Comparison of ENCODE assay signal across 13 mouse cellular contexts in genomic region chr7:139136906-139137491, GRCm38 (mm10). TPM values are rescaled to one million over a fixed set of nuclear protein-coding genes. Genes with fewer than 3 reads are reported as not detected.
DNase-seq lines count a peak whose midpoint lies in the region; ATAC-seq and TF ChIP-seq lines count a peak whose summit lies in the region.
"Had no signal": no experiment of that assay in that cellular context is flagged by ENCODE, and none has a peak within 500 bp of the region (broad histone marks: within the 10 kb centered on the region; RNA-seq: fewer than 3 reads in every experiment).

No protein-coding gene starts in this region.

- peak; percentile 35 for DNase-seq in embryo, embryonic 10 days (ENCODE audit: low spot score)
- no peak for DNase-seq in embryo, embryonic 9.5 days (ENCODE audit: extremely low spot score)
- DNase-seq in adrenal gland, postnatal 25 days, result peak; percentile 16
- no peak for DNase-seq in adipocyte (ENCODE audit: low spot score)
- DNase-seq: gastrocnemius, postnatal 36 days had no signal

- H3K9me3 ChIP-seq in hindbrain, embryonic 15.5 days, result no peaks in the 10 kb centered on the region
- H3K9me3 ChIP-seq in heart, embryonic 12.5 days (replicated peaks), result no peaks in the 10 kb centered on the region
- H3K9me3 ChIP-seq: megakaryocyte, embryonic 14.5 days had no signal

- H3K27me3 ChIP-seq in hindbrain, embryonic 15.5 days, result no peaks in the 10 kb centered on the region
- peaks cover 18% of the 10 kb centered on the region for H3K27me3 ChIP-seq in heart, embryonic 12.5 days (replicated peaks)

- peak; percentile 57 for ATAC-seq in hindbrain, embryonic 15.5 days (ENCODE audit: low FRiP score, low read depth)
- ATAC-seq in heart, embryonic 12.5 days (ENCODE audit: insufficient number of reproducible peaks, low FRiP score), result no peak
- no peak for ATAC-seq in erythroblast, adult 5-6 weeks (replicated peaks; ENCODE audit: low FRiP score, poor library complexity, severe bottlenecking)
- ATAC-seq: Patski had no signal

- no peak overlapping the region for H3K4me2 ChIP-seq in hindbrain, embryonic 15.5 days
- no peak overlapping the region for H3K4me2 ChIP-seq in heart, embryonic 12.5 days

- WGBS in hindbrain, embryonic 15.5 days, result 64% methylated on average over 5 of the region's 5 CpGs
- WGBS in olfactory bulb, adult 2 months, result 74% methylated on average over 5 of the region's 5 CpGs
- 63% methylated on average over 5 of the region's 5 CpGs for WGBS in heart, embryonic 12.5 days

- no peaks in the 10 kb centered on the region for H3K36me3 ChIP-seq in hindbrain, embryonic 15.5 days
- H3K36me3 ChIP-seq in heart, embryonic 12.5 days, result no peaks in the 10 kb centered on the region

- H3K4me3 ChIP-seq in hindbrain, embryonic 15.5 days, result no peak overlapping the region
- no peak overlapping the region for H3K4me3 ChIP-seq in olfactory bulb, adult 2 months (ENCODE audit: insufficient read depth, low read depth, low read length)
- no peak overlapping the region for H3K4me3 ChIP-seq in heart, embryonic 12.5 days
- H3K4me3 ChIP-seq: megakaryocyte, embryonic 14.5 days had no signal

- peak overlapping the region; percentile 39; the same call in 1 of the 2 replicates for H3K27ac ChIP-seq in hindbrain, embryonic 15.5 days (replicated peaks)
- H3K27ac ChIP-seq in olfactory bulb, adult 2 months (ENCODE audit: insufficient read depth, low read depth, low read length), result peak overlapping the region; percentile 11
- H3K27ac ChIP-seq in heart, embryonic 12.5 days (ENCODE audit: poor library complexity, severe bottlenecking), result no peak overlapping the region
- H3K27ac ChIP-seq: liver, embryonic 14.5 days had no signal

- TF ChIP-seq POLR2A in olfactory bulb, adult 2 months (IDR thresholded peaks at IDR 0.05; ENCODE audit: insufficient read depth, low read depth, low read length), result no peak

- TF ChIP-seq CTCF in olfactory bulb, adult 2 months (IDR thresholded peaks at IDR 0.05; ENCODE audit: insufficient read depth, low read depth, low read length), result no peak

- H3K9ac ChIP-seq in hindbrain, embryonic 15.5 days, result no peak overlapping the region
- H3K9ac ChIP-seq in heart, embryonic 12.5 days, result no peak overlapping the region
- H3K9ac ChIP-seq: liver, embryonic 14.5 days had no signal

- peaks cover 30% of the 10 kb centered on the region for H3K4me1 ChIP-seq in hindbrain, embryonic 15.5 days (replicated peaks)
- peaks cover 83% of the 10 kb centered on the region for H3K4me1 ChIP-seq in olfactory bulb, adult 2 months (ENCODE audit: control insufficient read depth, insufficient read depth, low read length)
- H3K4me1 ChIP-seq in heart, embryonic 12.5 days (replicated peaks), result peaks cover 15% of the 10 kb centered on the region
- H3K4me1 ChIP-seq: megakaryocyte, embryonic 14.5 days had no signal

RNA-seq across cellular contexts. Expression of gene Dpysl4, which starts 51.2 kb away (rescaled TPM):
- total RNA-seq in adrenal gland, postnatal 25 days (2021), result 2.0 and 4.3 TPM in 2 replicates
- 183 and 192 TPM in 2 replicates for polyA plus RNA-seq in hindbrain, embryonic 15.5 days (2015; fragmentation: Nextera tagmentation; extraction: Ambion mirVana)
- not detected in 2 replicates for polyA plus RNA-seq in olfactory bulb, adult 2 months (2012; ENCODE audit: insufficient read depth, insufficient read length, low replicate concordance, missing spikeins)
- polyA plus RNA-seq in heart, embryonic 12.5 days (2016; fragmentation: Nextera tagmentation; extraction: Ambion mirVana), result 3.4 and 4.1 TPM in 2 replicates
- not detected in 2 replicates for total RNA-seq in erythroblast, adult 5-6 weeks (2015; ENCODE audit: low replicate concordance)
- not detected in 2 replicates for total RNA-seq in erythroblast, adult 5-6 weeks (2017; ENCODE audit: low replicate concordance)
- total RNA-seq: hematopoietic stem cell, adult 5-6 weeks had no signal
- polyA plus RNA-seq: Patski had no signal

Comparison
In these comparisons a context has a peak if more than half of its experiments do, and no peak if none do; other contexts are left out.
1. DNase-seq: peak in embryo, embryonic 10 days (single experiment) and adrenal gland, postnatal 25 days (single experiment); none in embryo, embryonic 9.5 days (single experiment) and adipocyte (single experiment).